Mouse (Mus musculus) ES-E14 (cell line): ENCODE results near the gene Bst2. TPM values are rescaled to one million over a fixed set of nuclear protein-coding genes. Genes with fewer than 3 reads are reported as not detected.

Experiments
- DNase-seq: peaks from one replicate; pipeline ENCODE4 v3.0.0-alpha.2; 2013; ENCODE audit warnings: low read depth, low spot score
- H3K27ac ChIP-seq: 2 replicates; pipeline ENCODE4 v1.5.1; 2012; ENCODE audit warnings: low read depth, mild to moderate bottlenecking, low read length, moderate library complexity, mixed read lengths; ENCODE audit not compliant: poor library complexity, insufficient read depth, severe bottlenecking
- H3K36me3 ChIP-seq: 2 replicates; pipeline ENCODE4 v1.6.1; 2012; ENCODE audit warnings: mild to moderate bottlenecking, low read length, moderate library complexity, mixed read lengths; ENCODE audit not compliant: control insufficient read depth, poor library complexity, insufficient read depth, severe bottlenecking
- H3K4me1 ChIP-seq, 2 experiments: fragments of 150-350 bp in 1 of 2; sonication (generic) in 1 of 2; 2 replicates each; pipeline ENCODE4 v1.6.1; 2012; ENCODE audit warnings: low read length in 2 of 2, mild to moderate bottlenecking in 1 of 2, mixed read lengths in 1 of 2; ENCODE audit not compliant: control insufficient read depth in 2 of 2, insufficient read depth in 2 of 2, poor library complexity in 1 of 2
- H3K4me3 ChIP-seq, 2 experiments: fragments of 150-350 bp in 1 of 2; sonication (generic) in 1 of 2; 2 replicates each; pipeline ENCODE4 v1.5.1; 2012; ENCODE audit warnings: low read length in 2 of 2, low read depth in 1 of 2, mild to moderate bottlenecking in 1 of 2, mixed read lengths in 1 of 2; ENCODE audit not compliant: insufficient read depth in 1 of 2, poor library complexity in 1 of 2, severe bottlenecking in 1 of 2
- H3K9ac ChIP-seq: 2 replicates; pipeline ENCODE4 v1.6.1; 2012; ENCODE audit warnings: low read depth, mild to moderate bottlenecking, low read length, mixed read lengths; ENCODE audit not compliant: poor library complexity, insufficient read depth, severe bottlenecking
- H3K9me3 ChIP-seq: fragments of 150-350 bp; sonication (generic); 2 replicates; pipeline ENCODE4 v1.6.1; 2012; ENCODE audit warnings: low read depth, mild to moderate bottlenecking, low read length; ENCODE audit not compliant: control insufficient read depth, insufficient read depth
- CHD2 ChIP-seq: IDR thresholded peaks from 2 replicates; pipeline ENCODE4 v1.6.1; 2014; ENCODE audit warnings: mild to moderate bottlenecking, low read depth, low read length, inconsistent platforms
- HCFC1 ChIP-seq: IDR thresholded peaks from 2 replicates; pipeline ENCODE4 v1.6.1; 2012; ENCODE audit warnings: low read length, inconsistent platforms, borderline replicate concordance; ENCODE audit not compliant: insufficient read depth
- MAFK ChIP-seq: IDR thresholded peaks from 2 replicates; pipeline ENCODE4 v1.6.1; 2014; ENCODE audit warnings: mild to moderate bottlenecking, low read depth, low read length, inconsistent platforms; ENCODE audit not compliant: insufficient read depth
- ZC3H11A ChIP-seq: IDR thresholded peaks from 2 replicates; pipeline ENCODE4 v1.6.1; 2012; ENCODE audit warnings: low read depth, mild to moderate bottlenecking, inconsistent platforms, low read length, borderline replicate concordance
- ZNF384 ChIP-seq: IDR thresholded peaks from 2 replicates; pipeline ENCODE4 v1.6.1; 2012; ENCODE audit warnings: low read depth, low read length, inconsistent platforms
- in situ Hi-C, 2 experiments: fragments of 600-800 bp; cut with MboI; formaldehyde crosslinking; loops; one replicate each; pipeline ENCODE4 v1.15.1; 2025; ENCODE audit warnings: low sequenced_read_pairs in 2 of 2, inconsistent platforms in 1 of 2; ENCODE audit not compliant: unreplicated experiment in 2 of 2
- total RNA-seq: library from RNA; depleted of rRNA; stranded (reverse); fragments of 300-350 nt; gene quantifications from 2 replicates; pipeline ENCODE4 v1.2.3, GENCODE M21; 2012

The Bst2 gene
- total RNA-seq, 1 experiment, result 135 TPM

GRCm38 (mm10) chr8:71497881-71498501 lies 39.3 kb downstream of the Bst2 start:
- in situ Hi-C loops, result no loop called here
- TF ChIP-seq CHD2 (no peak), HCFC1 (no peak), ZC3H11A (no peak), ZNF384 (no peak), MAFK (no peak)
- peak overlapping the region in 1 of 2 experiments; percentile 29; a peak in 1 of 4 replicates for H3K4me3 ChIP-seq
- H3K9ac ChIP-seq, result peak overlapping the region; percentile 49; the same call in 1 of the 2 replicates
- H3K4me1 ChIP-seq, result peaks cover 2 to 32% of the 10 kb centered on the region in 2 experiments; a peak in 2 of 4 replicates
- no peak for DNase-seq
- H3K36me3 ChIP-seq, result peaks cover 3% of the 10 kb centered on the region; the same call in 1 of the 2 replicates
- peak overlapping the region; percentile 47; the same call in 1 of the 2 replicates for H3K27ac ChIP-seq
- no peaks in the 10 kb centered on the region for H3K9me3 ChIP-seq

GRCm38 (mm10) chr8:71497077-71497645 lies 40.1 kb downstream of the Bst2 start:
- no peak for DNase-seq
- Histone ChIP-seq H3K9ac (no peak overlapping the region), H3K4me3 (no peak overlapping the region), H3K9me3 (no peaks in the 10 kb centered on the region), H3K27ac (no peak overlapping the region; the same call in 1 of the 2 replicates), H3K4me1 (peaks cover 2 to 32% of the 10 kb centered on the region in 2 experiments; a peak in 2 of 4 replicates), H3K36me3 (peaks cover 11% of the 10 kb centered on the region)
- in situ Hi-C loops, result no loop called here
- TF ChIP-seq HCFC1 (no peak), ZNF384 (no peak), MAFK (no peak), ZC3H11A (no peak), CHD2 (no peak)

GRCm38 (mm10) chr8:71496481-71496880 lies 40.8 kb downstream of the Bst2 start:
- Histone ChIP-seq H3K27ac (no peak overlapping the region), H3K9me3 (no peaks in the 10 kb centered on the region), H3K36me3 (peaks cover 17% of the 10 kb centered on the region), H3K4me3 (no peak overlapping the region), H3K9ac (peak overlapping the region; percentile 6; the same call in 1 of the 2 replicates), H3K4me1 (peaks cover 2 to 35% of the 10 kb centered on the region in 2 experiments; a peak in 2 of 4 replicates)
- no peak for TF ChIP-seq HCFC1
- no peak for TF ChIP-seq CHD2
- no peak for TF ChIP-seq ZNF384
- no peak for TF ChIP-seq MAFK
- TF ChIP-seq ZC3H11A, result no peak
- in situ Hi-C loops, result no loop called here
- no peak for DNase-seq

GRCm38 (mm10) chr8:71495811-71496210 lies 41.4 kb downstream of the Bst2 start:
- H3K9ac ChIP-seq, result no peak overlapping the region; the same call in 1 of the 2 replicates
- in situ Hi-C loops, result no loop called here
- DNase-seq, result no peak
- H3K27ac ChIP-seq, result peak overlapping the region; percentile 2; the same call in 1 of the 2 replicates
- no peak overlapping the region for H3K4me3 ChIP-seq
- TF ChIP-seq CHD2, result no peak
- TF ChIP-seq HCFC1, result no peak
- TF ChIP-seq ZNF384, result no peak
- no peak for TF ChIP-seq MAFK
- TF ChIP-seq ZC3H11A, result no peak
- peaks cover 24% of the 10 kb centered on the region for H3K36me3 ChIP-seq
- H3K4me1 ChIP-seq, result peaks cover 2 to 35% of the 10 kb centered on the region in 2 experiments; a peak in 2 of 4 replicates
- H3K9me3 ChIP-seq, result no peaks in the 10 kb centered on the region
